Mouse (Mus musculus): ENCODE measurements around the gene Fbxo44. TPM values are rescaled to one million over a fixed set of nuclear protein-coding genes. Genes with fewer than 3 reads are reported as not detected.

Gene Fbxo44
- polyA plus RNA-seq, 1 experiment from 2014 or later = 9.3 TPM

DNA sequence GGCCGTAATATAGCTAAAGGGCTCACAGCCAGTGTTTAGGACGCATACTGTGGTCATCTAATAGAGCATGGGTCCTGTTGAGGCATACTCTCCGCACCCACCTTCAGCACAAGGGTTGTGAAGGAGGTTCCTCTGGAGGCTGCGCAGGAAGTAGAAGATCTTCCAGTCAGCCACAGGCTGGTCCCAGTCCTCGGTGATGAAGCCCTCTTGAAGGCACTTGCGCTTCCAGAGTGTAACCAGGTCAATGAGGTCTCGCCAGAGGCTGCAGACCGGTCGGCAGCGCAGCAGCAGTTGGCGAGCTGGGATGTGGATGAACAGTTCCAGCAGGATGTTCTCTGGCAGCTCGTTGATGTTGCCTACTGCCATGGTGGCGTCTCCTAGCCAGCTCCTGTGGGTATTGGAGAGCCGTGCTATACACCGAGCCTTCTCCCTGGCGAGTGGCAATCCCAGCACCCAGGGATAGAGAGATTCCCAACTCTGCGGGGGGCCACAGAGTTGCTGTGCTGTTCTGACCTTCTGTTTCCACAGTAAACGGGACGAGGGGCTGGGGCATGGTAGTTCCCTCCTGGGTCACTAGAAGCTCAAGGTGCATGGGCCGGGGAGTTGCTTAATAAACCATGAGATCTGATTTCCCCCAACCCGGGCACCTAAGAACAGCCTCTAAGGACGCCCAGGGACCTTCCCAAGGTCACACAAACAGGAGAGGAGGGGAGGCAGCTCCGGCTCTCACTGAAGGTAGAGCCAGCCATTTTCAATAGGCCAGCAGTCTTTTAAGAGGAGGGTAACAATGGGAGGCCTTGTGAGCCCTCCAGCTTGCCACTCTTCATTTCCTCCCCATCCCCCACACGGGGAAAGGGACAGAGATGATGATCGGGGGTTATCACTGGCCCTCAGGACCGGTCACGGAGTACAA, 1.6 kb downstream of the Fbxo44 start:
- Histone ChIP-seq H3K36me3 (ENCODE audit: control insufficient read depth, insufficient read depth) (no peaks in the 10 kb centered on the region), H3K4me1 (replicated peaks; ENCODE audit: control insufficient read depth, insufficient read depth, low read length) (no peaks in the 10 kb centered on the region), H3K9me3 (ENCODE audit: control insufficient read depth) (no peaks in the 10 kb centered on the region), H3K9ac (ENCODE audit: low read depth, low read length) (peak overlapping the region; percentile 62), H3K27ac (ENCODE audit: low read depth, low read length) (peak overlapping the region; percentile 35; the same call in 1 of the 2 replicates), H3K27me3 (replicated peaks; ENCODE audit: control insufficient read depth, insufficient read depth, low read length) (peaks cover 34% of the 10 kb centered on the region), H3K4me3 (ENCODE audit: low read depth, low read length) (peak overlapping the region; percentile 56), H3K4me2 (replicated peaks; ENCODE audit: low read depth) (peak overlapping the region; percentile 86)
- WGBS = 48% methylated on average over 27 of the region's 27 CpGs
- TF ChIP-seq CTCF (IDR thresholded peaks at IDR 0.05; ENCODE audit: low read depth) = no peak
- ATAC-seq = no peak

DNA sequence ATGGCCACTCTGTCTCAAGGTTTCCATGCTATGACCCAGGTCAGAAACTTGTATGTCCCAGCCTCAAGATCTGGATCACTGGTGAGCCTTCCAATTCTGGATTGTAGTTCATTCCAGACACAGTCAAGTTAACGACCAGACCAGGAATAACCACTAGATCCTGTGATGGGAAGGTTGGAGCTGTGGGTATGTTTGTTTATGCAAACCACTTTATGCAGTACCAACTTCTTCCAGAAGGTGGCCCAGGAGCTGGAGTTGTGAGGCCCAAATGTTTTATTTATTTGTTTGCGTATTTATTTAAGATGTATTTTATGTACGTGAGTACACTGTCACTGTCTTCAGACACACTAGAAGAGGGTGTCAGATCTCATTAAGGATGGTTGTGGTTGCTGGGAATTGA, 5.3 kb downstream of the Fbxo44 start:
- no peaks in the 10 kb centered on the region for H3K9me3 ChIP-seq (ENCODE audit: control insufficient read depth)
- 63% methylated on average over 3 of the region's 3 CpGs for WGBS
- H3K4me1 ChIP-seq (replicated peaks; ENCODE audit: control insufficient read depth, insufficient read depth, low read length) = no peaks in the 10 kb centered on the region
- no peak overlapping the region for H3K4me2 ChIP-seq (replicated peaks; ENCODE audit: low read depth)
- H3K4me3 ChIP-seq (ENCODE audit: low read depth, low read length) = no peak overlapping the region
- no peak overlapping the region for H3K27ac ChIP-seq (ENCODE audit: low read depth, low read length)
- H3K9ac ChIP-seq (ENCODE audit: low read depth, low read length) = no peak overlapping the region
- no peak for ATAC-seq
- no peaks in the 10 kb centered on the region; the same call in 1 of the 2 replicates for H3K36me3 ChIP-seq (ENCODE audit: control insufficient read depth, insufficient read depth)
- TF ChIP-seq CTCF (IDR thresholded peaks at IDR 0.05; ENCODE audit: low read depth) = peak; percentile 69
- H3K27me3 ChIP-seq (replicated peaks; ENCODE audit: control insufficient read depth, insufficient read depth, low read length) = peaks cover 2% of the 10 kb centered on the region; the same call in 1 of the 2 replicates

DNA sequence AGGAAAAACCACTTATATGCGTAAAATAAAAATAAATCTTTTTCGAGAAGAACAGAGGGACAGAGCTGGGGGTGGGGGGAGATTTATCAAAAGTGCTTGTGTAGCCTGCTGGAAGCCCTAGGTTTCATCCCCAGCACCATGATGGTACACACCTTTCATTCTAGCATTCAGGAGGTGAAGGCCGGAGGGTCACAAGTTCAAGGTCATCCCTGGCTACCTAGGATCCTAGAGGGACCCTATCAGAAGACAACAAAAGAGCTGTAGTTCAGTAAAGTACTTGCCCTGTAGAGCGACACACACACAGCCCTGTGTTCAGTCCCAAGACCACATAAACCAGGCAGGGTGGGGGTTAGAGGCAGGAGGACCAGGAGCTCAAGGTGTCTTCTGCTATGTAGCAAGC, 6.3 kb downstream of the Fbxo44 start:
- TF ChIP-seq CTCF (IDR thresholded peaks at IDR 0.05; ENCODE audit: low read depth) = no peak
- WGBS = 87% methylated on average over 4 of the region's 4 CpGs

DNA sequence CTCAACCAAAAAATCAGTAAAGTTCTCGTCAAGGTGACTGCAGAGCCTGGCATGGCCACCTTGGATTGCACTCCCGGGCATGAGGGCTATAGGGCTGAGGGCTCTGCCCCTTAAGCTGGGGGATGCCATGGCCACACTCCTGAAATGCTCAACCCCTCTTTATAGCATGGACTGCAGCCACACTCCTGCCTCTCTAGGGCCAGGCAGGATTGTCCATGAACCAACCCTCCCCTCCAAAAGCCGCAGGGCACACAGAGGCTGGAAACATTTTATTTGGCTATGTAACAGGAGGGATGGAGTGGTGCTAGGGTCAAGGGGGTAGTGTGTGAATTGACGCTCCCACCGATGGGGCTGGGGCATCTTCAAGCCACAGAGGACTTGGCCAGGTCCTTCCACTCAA, 7.7 kb downstream of the Fbxo44 start:
- no peaks in the 10 kb centered on the region for H3K27me3 ChIP-seq (replicated peaks; ENCODE audit: control insufficient read depth, insufficient read depth, low read length)
- no peak for TF ChIP-seq CTCF (IDR thresholded peaks at IDR 0.05; ENCODE audit: low read depth)
- no peak overlapping the region for H3K4me2 ChIP-seq (replicated peaks; ENCODE audit: low read depth)
- H3K9me3 ChIP-seq (ENCODE audit: control insufficient read depth) = no peaks in the 10 kb centered on the region
- no peaks in the 10 kb centered on the region; the same call in 1 of the 2 replicates for H3K36me3 ChIP-seq (ENCODE audit: control insufficient read depth, insufficient read depth)
- ATAC-seq = no peak
- WGBS = 90% methylated on average over 5 of the region's 5 CpGs
- no peak overlapping the region for H3K27ac ChIP-seq (ENCODE audit: low read depth, low read length)
- H3K9ac ChIP-seq (ENCODE audit: low read depth, low read length) = no peak overlapping the region
- no peak overlapping the region for H3K4me3 ChIP-seq (ENCODE audit: low read depth, low read length)
- H3K4me1 ChIP-seq (replicated peaks; ENCODE audit: control insufficient read depth, insufficient read depth, low read length) = no peaks in the 10 kb centered on the region

More for the DNA sequence above, 6.3 kb downstream of the Fbxo44 start:
- H3K27me3 ChIP-seq (replicated peaks; ENCODE audit: control insufficient read depth, insufficient read depth, low read length) = no peaks in the 10 kb centered on the region; the same call in 1 of the 2 replicates
- H3K9ac ChIP-seq (ENCODE audit: low read depth, low read length) = no peak overlapping the region
- ATAC-seq = no peak
- H3K4me1 ChIP-seq (replicated peaks; ENCODE audit: control insufficient read depth, insufficient read depth, low read length) = no peaks in the 10 kb centered on the region
- H3K4me2 ChIP-seq (replicated peaks; ENCODE audit: low read depth) = no peak overlapping the region
- H3K36me3 ChIP-seq (ENCODE audit: control insufficient read depth, insufficient read depth) = no peaks in the 10 kb centered on the region; the same call in 1 of the 2 replicates
- H3K27ac ChIP-seq (ENCODE audit: low read depth, low read length) = no peak overlapping the region
- no peaks in the 10 kb centered on the region for H3K9me3 ChIP-seq (ENCODE audit: control insufficient read depth)
- no peak overlapping the region for H3K4me3 ChIP-seq (ENCODE audit: low read depth, low read length)

DNA sequence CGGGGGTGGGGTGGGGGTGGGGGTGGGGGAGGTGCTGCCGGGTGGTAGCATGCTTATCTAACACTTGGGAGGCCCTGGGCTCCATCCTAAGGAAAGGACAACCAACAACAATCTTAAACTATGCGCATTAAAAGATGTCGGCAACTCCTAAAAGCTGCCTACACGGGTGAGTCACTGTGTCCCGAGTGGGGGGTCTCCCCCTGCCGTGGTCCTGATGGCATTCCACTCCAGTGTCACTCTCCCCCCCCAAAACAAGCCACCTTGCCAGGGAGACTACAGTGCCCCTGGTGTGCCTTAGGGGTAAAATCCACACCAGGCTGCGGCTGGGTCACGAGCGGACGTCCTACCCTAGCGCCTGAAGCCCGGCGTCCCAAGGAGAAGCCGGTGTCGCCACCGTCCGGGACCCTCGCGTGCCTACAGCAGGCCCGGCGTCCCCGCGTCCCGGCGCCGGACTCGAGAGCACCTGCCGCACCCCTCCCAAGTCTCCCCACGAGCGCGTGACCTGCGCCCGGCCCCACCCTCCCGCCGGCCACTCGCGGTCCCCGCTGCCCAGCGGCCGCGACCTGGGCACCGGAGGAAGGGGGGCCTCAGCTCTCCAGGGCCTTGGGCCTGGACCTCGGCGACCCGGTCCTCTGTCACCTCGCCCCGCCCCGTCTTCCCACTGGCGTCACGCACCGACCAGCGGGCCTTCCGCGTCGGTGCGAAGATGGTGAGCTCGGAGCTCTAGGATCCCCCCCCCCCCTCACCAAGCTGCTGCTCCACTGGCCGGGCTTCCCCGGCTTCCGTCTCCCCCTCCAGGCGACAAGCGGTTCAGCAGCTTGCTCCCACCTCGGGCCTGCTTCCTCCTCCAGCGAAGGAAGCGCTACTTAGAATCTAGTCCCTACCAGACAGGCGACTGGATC, 8.8 kb downstream of the Fbxo44 start, which contains the start of gene Fbxo6:
TSS of gene Fbxo6 (minus strand) at position 874 of the 902 bp plus-strand sequence.
- WGBS = under 1% methylated on average over 62 of the region's 67 CpGs
- peak; percentile 88 for ATAC-seq
- peak within 1 kb of the TSS; percentile 96 for H3K27ac ChIP-seq (ENCODE audit: low read depth, low read length)

DNA sequence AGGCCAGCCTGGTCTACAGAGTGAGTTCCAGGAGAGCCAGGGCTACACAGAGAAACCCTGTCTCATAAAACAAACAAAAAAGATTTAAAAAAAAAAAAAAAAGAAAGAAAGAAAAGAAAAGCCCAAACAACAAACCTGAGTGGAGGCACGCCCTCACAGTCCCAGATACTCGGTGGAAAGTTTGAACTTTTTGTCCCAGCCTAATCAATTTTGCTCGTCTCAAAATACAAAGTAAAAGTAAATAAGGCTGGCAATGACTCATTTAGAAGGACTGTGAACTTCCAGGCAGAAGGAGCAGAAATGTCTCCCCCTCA, 9.4 kb downstream of the Fbxo44 start:
- Histone ChIP-seq H3K4me1 (replicated peaks; ENCODE audit: control insufficient read depth, insufficient read depth, low read length) (no peaks in the 10 kb centered on the region), H3K9ac (ENCODE audit: low read depth, low read length) (peak overlapping the region; percentile 80)

More for the DNA sequence above, 8.8 kb downstream of the Fbxo44 start, which contains the start of gene Fbxo6:
- H3K9ac ChIP-seq (ENCODE audit: low read depth, low read length) = peak within 1 kb of the TSS; percentile 80
- peaks cover 8% of the 10 kb centered on the region; the same call in 1 of the 2 replicates for H3K36me3 ChIP-seq (ENCODE audit: control insufficient read depth, insufficient read depth)
- peak within 1 kb of the TSS; percentile 97 for H3K4me2 ChIP-seq (replicated peaks; ENCODE audit: low read depth)
- no peaks in the 10 kb centered on the region for H3K9me3 ChIP-seq (ENCODE audit: control insufficient read depth)
- H3K27me3 ChIP-seq (replicated peaks; ENCODE audit: control insufficient read depth, insufficient read depth, low read length) = no peaks in the 10 kb centered on the region
- no peaks in the 10 kb centered on the region for H3K4me1 ChIP-seq (replicated peaks; ENCODE audit: control insufficient read depth, insufficient read depth, low read length)
- TF ChIP-seq CTCF (IDR thresholded peaks at IDR 0.05; ENCODE audit: low read depth) = peak; percentile 82
- H3K4me3 ChIP-seq (ENCODE audit: low read depth, low read length) = peak within 1 kb of the TSS; percentile 72

More for the DNA sequence above, 9.4 kb downstream of the Fbxo44 start:
- peak overlapping the region; percentile 97 for H3K4me2 ChIP-seq (replicated peaks; ENCODE audit: low read depth)
- H3K36me3 ChIP-seq (ENCODE audit: control insufficient read depth, insufficient read depth) = peaks cover 14% of the 10 kb centered on the region; the same call in 1 of the 2 replicates
- no peaks in the 10 kb centered on the region for H3K27me3 ChIP-seq (replicated peaks; ENCODE audit: control insufficient read depth, insufficient read depth, low read length)
- peak overlapping the region; percentile 72 for H3K4me3 ChIP-seq (ENCODE audit: low read depth, low read length)
- no peak for ATAC-seq
- 12% methylated on average over 3 of the region's 3 CpGs for WGBS
- no peaks in the 10 kb centered on the region for H3K9me3 ChIP-seq (ENCODE audit: control insufficient read depth)
- TF ChIP-seq CTCF (IDR thresholded peaks at IDR 0.05; ENCODE audit: low read depth) = no peak
- peak overlapping the region; percentile 96; the same call in 1 of the 2 replicates for H3K27ac ChIP-seq (ENCODE audit: low read depth, low read length)
